Mouse (Mus musculus): ENCODE results near the gene Ropn1l. TPM values are rescaled to one million over a fixed set of nuclear protein-coding genes. Genes with fewer than 3 reads are reported as not detected.

Gene Ropn1l
- total RNA-seq, 1 experiment from 2014 or later: 0.29 TPM

Other genes with a start within 250 kb of the Ropn1l start
- 32.1 to 76.3 TPM (median 67.0 TPM) in 3 replicates for gene Dap, start 229.4 kb downstream of the Ropn1l start, total RNA-seq (2017)
- 0.97 to 11.6 TPM (median 9.1 TPM) in 3 replicates for gene Ankrd33b, start 86.0 kb downstream of the Ropn1l start, total RNA-seq (2017)
- 34.1 to 61.0 TPM (median 34.3 TPM) in 3 replicates for gene March6, start 77.3 kb upstream of the Ropn1l start, total RNA-seq (2017)
- gene Cmbl, start 111.7 kb upstream of the Ropn1l start, total RNA-seq (2017): not detected in 3 replicates
- 214 to 246 TPM (median 236 TPM) in 3 replicates for gene Cct5, start 148.1 kb upstream of the Ropn1l start, total RNA-seq (2017)
- 6.8 to 10.1 TPM (median 7.3 TPM) in 3 replicates for gene Fam173b, start 148.1 kb upstream of the Ropn1l start, total RNA-seq (2017)